Mouse (Mus musculus) liver, adult 2 months (tissue): ENCODE results near the gene Pde4d.

ENCODE experiments used
- CTCF ChIP-seq: fragments of 200-500 bp; IDR thresholded peaks from 2 replicates; pipeline ENCODE4 v1.5.1; 2011; ENCODE audit warnings: low read depth, low read length, control low read depth
- POLR2A ChIP-seq: fragments of 200-500 bp; IDR thresholded peaks from 2 replicates; pipeline ENCODE4 v1.6.1; 2011; ENCODE audit warnings: low read length, control low read depth; ENCODE audit not compliant: insufficient read depth; ENCODE audit errors: extremely low read depth

- TF ChIP-seq CTCF, result no peak
- no peak for TF ChIP-seq POLR2A
These were observed 1238.4 kb downstream of the Pde4d start for GRCm38 (mm10) chr13:109688195-109688594.
